8 mouse cellular contexts compared by ENCODE assay signal in genomic region chr19:28009587-28010281, GRCm38 (mm10). TPM values are rescaled to one million over a fixed set of nuclear protein-coding genes. Genes with fewer than 3 reads are reported as not detected.
A peak's percentile ranks its signal among the peaks of the same experiment; 100 is the strongest.
DNase-seq lines count a peak whose midpoint lies in the region; ATAC-seq lines count a peak whose summit lies in the region.

No protein-coding gene starts in this region.

- H3K27me3 ChIP-seq in heart, embryonic 12.5 days (replicated peaks) = no peaks in the 10 kb centered on the region

- H3K9ac ChIP-seq in heart, embryonic 12.5 days = peak overlapping the region; percentile 95

- WGBS in heart, embryonic 12.5 days = 2% methylated on average over 5 of the region's 5 CpGs

- 0 out of 2 replicates have a peak, but pooled peaks cover 3% of the 10 kb centered on the region for H3K4me1 ChIP-seq in heart, embryonic 12.5 days (replicated peaks)

- DNase-seq in A20 (ENCODE audit: low read depth, low spot score) (peak; percentile 86), MEL-GATA-1-ER (ENCODE audit: extremely low read depth, low read depth) (peak; percentile 74)
- peak; percentile 49 to 58 for DNase-seq in cerebellum, postnatal 14 days
- peak; percentile 44 for DNase-seq in kidney, postnatal 10 days
- DNase-seq in lung, postnatal 25 days (ENCODE audit: low spot score) = peak; percentile 45
- DNase-seq in retina, postnatal 7 days (ENCODE audit: low read depth, low spot score) = peak; percentile 36

- H3K4me3 ChIP-seq in heart, embryonic 12.5 days = peak overlapping the region; percentile 84

- no peaks in the 10 kb centered on the region for H3K36me3 ChIP-seq in heart, embryonic 12.5 days

- peak overlapping the region; percentile 73 for H3K4me2 ChIP-seq in heart, embryonic 12.5 days

- no peak for ATAC-seq in heart, embryonic 12.5 days (ENCODE audit: insufficient number of reproducible peaks, low FRiP score)
- ATAC-seq in megakaryocyte-erythroid progenitor cell, adult 5-6 weeks (replicated peaks; ENCODE audit: low FRiP score, low TSS enrichment, poor library complexity, severe bottlenecking) = no peak

- peak overlapping the region; percentile 100 for H3K27ac ChIP-seq in heart, embryonic 12.5 days (ENCODE audit: poor library complexity, severe bottlenecking)

- H3K9me3 ChIP-seq in heart, embryonic 12.5 days (replicated peaks) = no peaks in the 10 kb centered on the region

RNA-seq across cellular contexts. Expression of gene Rfx3, which starts 1.2 kb away (rescaled TPM):
- 6.7 and 7.8 TPM in 2 replicates for polyA plus RNA-seq in heart, embryonic 12.5 days (2016; fragmentation: Nextera tagmentation; extraction: Ambion mirVana)
- 5.1 and 13.6 TPM in 2 replicates for total RNA-seq in megakaryocyte-erythroid progenitor cell, adult 5-6 weeks (2014; fragmentation: Nextera tagmentation)
- total RNA-seq in megakaryocyte-erythroid progenitor cell, adult 5-6 weeks (2017) = 3.4 and 4.0 TPM in 2 replicates

Comparison
In these comparisons a context has a peak if more than half of its experiments do, and no peak if none do; other contexts are left out.
1. DNase-seq: peak in every context shown above with its lines; median percentile 86 in A20; 74 in MEL-GATA-1-ER; 54 in cerebellum, postnatal 14 days; 45 in lung, postnatal 25 days; 44 in kidney, postnatal 10 days; 36 in retina, postnatal 7 days.